Mouse (Mus musculus) kidney, adult 2 months (tissue): ENCODE measurements around the gene Unc5a.

Experiments used
- CTCF ChIP-seq: fragments of 200-500 bp; conservative IDR thresholded peaks from 2 replicates; pipeline ENCODE4 v1.5.1; 2011; ENCODE audit warnings: low read depth, mild to moderate bottlenecking, control low read depth, low read length, moderate library complexity, mixed read lengths; ENCODE audit not compliant: insufficient read depth, insufficient read length
- POLR2A ChIP-seq: fragments of 200-500 bp; IDR thresholded peaks from one replicate; pipeline ENCODE4 v1.6.1; 2011; ENCODE audit warnings: low read depth, low read length, control low read depth

DNA sequence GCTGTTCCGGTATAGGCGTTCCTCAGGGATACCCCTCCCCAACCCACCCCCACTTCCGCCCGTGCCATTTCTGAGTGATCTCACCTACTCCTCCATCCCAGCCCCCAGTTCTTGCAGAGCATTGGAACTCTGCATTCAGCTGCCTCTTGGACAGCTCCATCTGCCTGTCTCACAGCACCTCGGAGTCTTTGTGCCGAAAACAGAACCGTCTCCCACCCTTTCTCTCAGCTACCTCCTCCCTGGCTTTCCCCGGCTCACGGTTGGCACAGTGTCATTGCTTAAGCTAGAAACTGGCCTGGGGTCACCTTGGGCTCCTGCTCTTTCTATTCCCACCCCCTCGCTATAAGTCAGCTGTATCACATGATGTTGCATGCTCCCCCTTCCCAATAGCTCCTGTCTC lies 51.2 kb downstream of the Unc5a start:
- no peak for TF ChIP-seq POLR2A
- TF ChIP-seq CTCF: no peak
